Mouse (Mus musculus): ENCODE data around the gene Ugcg.

- TF ChIP-seq CTCF (IDR thresholded peaks at IDR 0.05; ENCODE audit: borderline replicate concordance, insufficient read depth, low read length) (no peak), POLR2A (IDR thresholded peaks at IDR 0.05; ENCODE audit: low read depth, low read length) (no peak)
Measured at GRCm38 (mm10) chr4:59157654-59158053, 31.4 kb upstream of the Ugcg start.
